Mouse (Mus musculus): ENCODE results near the gene Gm7137. TPM values are rescaled to one million over a fixed set of nuclear protein-coding genes. Genes with fewer than 3 reads are reported as not detected.
A peak's percentile ranks its signal among the peaks of the same experiment; 100 is the strongest.
"Not testable (repeated sequence)": the region's sequence is repeated elsewhere in the genome, so short reads cannot be mapped to it uniquely, and the experiment has no call there.

The Gm7137 gene
- polyA plus RNA-seq, 1 experiment from 2014 or later: not detected

DNA sequence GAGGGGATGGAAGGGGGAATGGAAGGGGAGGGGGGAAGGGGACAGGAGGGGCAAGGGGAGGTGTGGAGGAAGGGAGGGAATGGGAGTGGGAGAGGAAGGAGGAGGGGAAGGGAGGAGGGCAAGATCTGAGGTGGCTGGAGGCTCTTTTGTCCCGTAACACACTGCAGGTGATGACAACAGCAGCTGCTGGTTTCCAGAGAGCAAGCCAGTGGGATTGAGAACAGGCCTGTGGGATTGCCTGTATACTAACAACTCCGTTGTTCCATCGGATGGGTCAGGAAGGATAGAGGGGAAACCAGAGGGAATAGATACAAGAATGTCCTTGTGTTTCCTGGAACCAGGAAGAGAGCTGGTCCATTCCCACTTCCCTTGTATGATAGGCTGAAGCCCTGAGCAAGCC is 9.7 kb upstream of the Gm7137 start:
- no peak for ATAC-seq (ENCODE audit: insufficient number of reproducible peaks, low FRiP score, low TSS enrichment, low read depth)
- 14% methylated on average over 3 of the region's 3 CpGs for WGBS
- peaks cover 7% of the 10 kb centered on the region; the same call in 1 of the 2 replicates for H3K4me1 ChIP-seq

GRCm38 (mm10) chr10:77794976-77795375 is 7.0 kb upstream of the Gm7137 start, which contains the start of gene Gm9639:
Gm9639 (minus strand) TSS chr10:77795076.
- ATAC-seq (ENCODE audit: insufficient number of reproducible peaks, low FRiP score, low TSS enrichment, low read depth): no peak
- H3K9ac ChIP-seq: no peak within 1 kb of the TSS
- 45% methylated on average over 2 of the region's 2 CpGs for WGBS
- H3K27me3 ChIP-seq: no peaks in the 10 kb centered on the region
- peaks cover 7% of the 10 kb centered on the region; the same call in 1 of the 2 replicates for H3K4me1 ChIP-seq
- H3K27ac ChIP-seq (replicated peaks): no peak within 1 kb of the TSS
- no peak within 1 kb of the TSS for H3K4me3 ChIP-seq (replicated peaks)
- H3K36me3 ChIP-seq: no peaks in the 10 kb centered on the region
- no peak within 1 kb of the TSS for H3K4me2 ChIP-seq (replicated peaks)
- no peaks in the 10 kb centered on the region for H3K9me3 ChIP-seq (replicated peaks)

More for the DNA sequence above, 9.7 kb upstream of the Gm7137 start:
- Histone ChIP-seq H3K9ac (no peak overlapping the region), H3K9me3 (replicated peaks) (no peaks in the 10 kb centered on the region), H3K27me3 (no peaks in the 10 kb centered on the region), H3K27ac (replicated peaks) (no peak overlapping the region), H3K36me3 (no peaks in the 10 kb centered on the region), H3K4me3 (replicated peaks) (no peak overlapping the region), H3K4me2 (replicated peaks) (no peak overlapping the region)

- WGBS: 73% methylated on average over 2 of the region's 2 CpGs
- no peak overlapping the region for H3K9ac ChIP-seq
- no peak overlapping the region for H3K4me3 ChIP-seq (replicated peaks)
- no peak for ATAC-seq (ENCODE audit: insufficient number of reproducible peaks, low FRiP score, low TSS enrichment, low read depth)
- H3K36me3 ChIP-seq: no peaks in the 10 kb centered on the region
- H3K27ac ChIP-seq (replicated peaks): no peak overlapping the region
- H3K27me3 ChIP-seq: no peaks in the 10 kb centered on the region
- no peaks in the 10 kb centered on the region for H3K4me1 ChIP-seq
- no peak overlapping the region for H3K4me2 ChIP-seq (replicated peaks)
- no peaks in the 10 kb centered on the region for H3K9me3 ChIP-seq (replicated peaks)
Observed at GRCm38 (mm10) chr10:77788621-77789020, 621 bp upstream of the Gm7137 start.

DNA sequence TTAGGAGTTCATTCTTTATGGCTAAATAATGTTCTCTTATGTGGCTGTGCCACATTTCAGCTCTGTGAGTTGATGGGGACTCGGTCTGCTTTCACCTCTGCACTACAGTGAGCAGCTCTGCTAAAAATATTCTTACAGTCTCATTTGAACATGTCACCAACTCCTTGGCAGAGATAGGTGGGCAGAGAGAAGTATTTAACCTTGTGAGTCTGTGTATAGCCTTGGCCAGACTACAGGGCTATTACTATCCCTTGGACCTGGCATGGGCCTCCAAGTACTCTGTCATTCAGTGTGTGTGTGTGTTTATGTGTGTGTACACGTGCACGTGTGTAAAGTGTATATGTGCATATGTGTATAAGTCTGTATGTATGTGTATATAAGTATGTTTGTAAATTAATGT is 4.6 kb downstream of the Gm7137 start:
- not testable (repeated sequence) for H3K4me3 ChIP-seq (replicated peaks); H3K27me3 ChIP-seq; H3K9me3 ChIP-seq (replicated peaks); ATAC-seq (ENCODE audit: insufficient number of reproducible peaks, low FRiP score, low TSS enrichment, low read depth); H3K4me2 ChIP-seq (replicated peaks); H3K36me3 ChIP-seq; H3K4me1 ChIP-seq; H3K27ac ChIP-seq (replicated peaks); H3K9ac ChIP-seq
- 94% methylated on average over 3 of the region's 3 CpGs for WGBS

DNA sequence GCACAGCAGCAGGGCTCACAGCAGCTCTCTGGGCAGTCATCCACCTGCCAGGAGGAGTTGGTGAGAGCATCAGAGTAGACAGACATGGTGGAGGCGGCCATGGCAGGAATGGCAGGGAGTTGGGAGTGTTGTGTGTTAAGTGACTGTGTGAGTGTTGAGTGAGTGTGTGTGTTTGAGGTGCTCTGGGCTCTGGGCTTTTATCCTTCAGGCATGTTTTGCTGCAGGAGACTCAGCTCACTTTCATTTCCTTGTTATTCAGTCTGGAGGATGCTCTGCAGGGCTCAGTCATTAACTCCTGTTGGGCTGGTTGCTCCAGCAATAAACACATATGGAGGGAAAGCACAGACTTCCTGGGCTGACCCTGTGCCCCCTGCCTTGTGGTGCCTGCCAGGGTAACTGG is 5.6 kb downstream of the Gm7137 start, which contains the start of gene Gm3250:
Gm3250 (minus strand) TSS at position 101 of the 400 bp plus-strand sequence.
- WGBS: 56% methylated on average over 1 of the region's 1 CpGs
- not testable (repeated sequence) for H3K9ac ChIP-seq

DNA sequence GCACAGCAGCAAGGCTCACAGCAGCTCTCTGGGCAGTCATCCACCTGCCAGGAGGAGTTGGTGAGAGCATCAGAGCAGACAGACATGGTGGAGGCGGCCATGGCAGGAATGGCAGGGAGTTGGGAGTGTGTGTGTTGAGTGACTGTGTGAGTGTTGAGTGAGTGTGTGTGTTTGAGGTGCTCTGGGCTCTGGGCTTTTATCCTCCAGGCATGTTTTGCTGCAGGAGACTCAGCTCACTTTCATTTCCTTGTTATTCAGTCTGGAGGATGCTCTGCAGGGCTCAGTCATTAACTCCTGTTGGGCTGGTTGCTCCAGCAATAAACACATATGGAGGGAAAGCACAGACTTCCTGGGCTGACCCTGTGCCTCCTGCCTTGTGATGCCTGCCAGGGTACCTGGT is 11.2 kb downstream of the Gm7137 start, which contains the start of gene Gm7138:
Gm7138 (minus strand) TSS at position 101 of the 400 bp plus-strand sequence.
- not testable (repeated sequence) for H3K36me3 ChIP-seq; H3K27me3 ChIP-seq; H3K27ac ChIP-seq (replicated peaks); H3K4me1 ChIP-seq; H3K4me3 ChIP-seq (replicated peaks); H3K4me2 ChIP-seq (replicated peaks); H3K9me3 ChIP-seq (replicated peaks); ATAC-seq (ENCODE audit: insufficient number of reproducible peaks, low FRiP score, low TSS enrichment, low read depth); H3K9ac ChIP-seq
- WGBS: 60% methylated on average over 1 of the region's 1 CpGs

More for the DNA sequence above, 5.6 kb downstream of the Gm7137 start, which contains the start of gene Gm3250:
- H3K4me3 ChIP-seq (replicated peaks); H3K4me1 ChIP-seq; H3K27ac ChIP-seq (replicated peaks); H3K27me3 ChIP-seq; H3K36me3 ChIP-seq; H3K4me2 ChIP-seq (replicated peaks); ATAC-seq (ENCODE audit: insufficient number of reproducible peaks, low FRiP score, low TSS enrichment, low read depth); H3K9me3 ChIP-seq (replicated peaks): not testable (repeated sequence)

GRCm38 (mm10) chr10:77772142-77772541 is 15.9 kb downstream of the Gm7137 start:
- not testable (repeated sequence) for H3K36me3 ChIP-seq; H3K4me3 ChIP-seq (replicated peaks); H3K27me3 ChIP-seq; H3K9me3 ChIP-seq (replicated peaks); H3K4me2 ChIP-seq (replicated peaks); H3K4me1 ChIP-seq; H3K9ac ChIP-seq; ATAC-seq (ENCODE audit: insufficient number of reproducible peaks, low FRiP score, low TSS enrichment, low read depth); H3K27ac ChIP-seq (replicated peaks)
- 83% methylated on average over 3 of the region's 3 CpGs for WGBS

- WGBS: no CpG with 5 or more reads among the region's 1 CpGs
- ATAC-seq (ENCODE audit: insufficient number of reproducible peaks, low FRiP score, low TSS enrichment, low read depth); H3K9ac ChIP-seq: not testable (repeated sequence)
Observed at GRCm38 (mm10) chr10:77771225-77771624, 16.8 kb downstream of the Gm7137 start, which contains the start of gene Gm3238. Gm3238 (minus strand) TSS chr10:77771325.

GRCm38 (mm10) chr10:77769727-77770126 is 18.3 kb downstream of the Gm7137 start:
- Histone ChIP-seq H3K27ac (replicated peaks) (no peak overlapping the region), H3K4me3 (replicated peaks) (no peak overlapping the region), H3K27me3 (no peaks in the 10 kb centered on the region), H3K9ac (no peak overlapping the region), H3K9me3 (replicated peaks) (no peaks in the 10 kb centered on the region), H3K4me1 (no peaks in the 10 kb centered on the region), H3K4me2 (replicated peaks) (no peak overlapping the region), H3K36me3 (no peaks in the 10 kb centered on the region)
- WGBS: 71% methylated on average over 1 of the region's 1 CpGs
- ATAC-seq (ENCODE audit: insufficient number of reproducible peaks, low FRiP score, low TSS enrichment, low read depth): peak; percentile 29; the same call in 1 of the 2 replicates

More at GRCm38 (mm10) chr10:77771225-77771624, 16.8 kb downstream of the Gm7137 start, which contains the start of gene Gm3238:
- not testable (repeated sequence) for H3K4me1 ChIP-seq; H3K4me2 ChIP-seq (replicated peaks); H3K36me3 ChIP-seq; H3K27ac ChIP-seq (replicated peaks); H3K9me3 ChIP-seq (replicated peaks); H3K27me3 ChIP-seq; H3K4me3 ChIP-seq (replicated peaks)

DNA sequence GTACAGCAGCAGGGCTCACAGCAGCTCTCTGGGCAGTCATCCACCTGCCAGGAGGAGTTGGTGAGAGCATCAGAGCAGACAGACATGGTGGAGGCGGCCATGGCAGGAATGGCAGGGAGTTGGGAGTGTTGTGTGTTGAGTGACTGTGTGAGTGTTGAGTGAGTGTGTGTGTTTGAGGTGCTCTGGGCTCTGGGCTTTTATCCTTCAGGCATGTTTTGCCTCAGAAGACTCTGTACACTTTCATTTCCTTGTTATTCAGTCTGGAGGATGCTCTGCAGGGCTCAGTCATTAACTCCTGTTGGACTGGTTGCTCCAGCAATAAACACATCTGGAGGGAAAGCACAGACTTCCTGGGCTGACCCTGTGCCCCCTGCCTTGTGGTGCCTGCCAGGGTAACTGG is 28.4 kb downstream of the Gm7137 start, which contains the start of gene Gm3233:
Gm3233 (minus strand) TSS at position 101 of the 400 bp plus-strand sequence.
- H3K36me3 ChIP-seq; ATAC-seq (ENCODE audit: insufficient number of reproducible peaks, low FRiP score, low TSS enrichment, low read depth); H3K4me1 ChIP-seq; H3K4me3 ChIP-seq (replicated peaks); H3K27ac ChIP-seq (replicated peaks); H3K27me3 ChIP-seq; H3K9ac ChIP-seq; H3K4me2 ChIP-seq (replicated peaks); H3K9me3 ChIP-seq (replicated peaks): not testable (repeated sequence)
- 80% methylated on average over 1 of the region's 1 CpGs for WGBS

- Histone ChIP-seq H3K4me1 (no peaks in the 10 kb centered on the region), H3K4me2 (replicated peaks) (no peak overlapping the region), H3K36me3 (no peaks in the 10 kb centered on the region), H3K9me3 (replicated peaks) (no peaks in the 10 kb centered on the region), H3K27me3 (no peaks in the 10 kb centered on the region), H3K27ac (replicated peaks) (no peak overlapping the region), H3K9ac (no peak overlapping the region), H3K4me3 (replicated peaks) (no peak overlapping the region)
- no peak for ATAC-seq (ENCODE audit: insufficient number of reproducible peaks, low FRiP score, low TSS enrichment, low read depth)
Observed at GRCm38 (mm10) chr10:77753448-77753847, 34.6 kb downstream of the Gm7137 start.

DNA sequence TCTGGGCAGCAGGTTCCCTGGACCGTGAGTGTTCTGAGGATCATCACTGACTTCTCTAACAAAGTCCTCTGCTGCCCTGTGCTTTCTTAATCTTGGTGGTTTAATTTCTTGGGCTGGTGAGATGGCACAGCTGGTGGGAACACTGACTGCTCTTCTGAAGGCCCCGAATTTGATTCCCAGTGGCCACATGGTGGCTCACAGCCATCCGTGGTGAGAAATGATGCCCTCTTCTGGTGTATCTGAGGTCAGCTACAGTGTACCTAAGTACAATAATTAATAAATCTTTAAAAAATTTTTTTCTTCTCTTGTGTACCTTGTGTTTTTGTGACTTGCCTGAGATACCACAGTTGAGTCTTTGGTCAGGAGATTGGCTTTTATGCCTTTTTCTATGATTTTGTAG is 35.7 kb downstream of the Gm7137 start:
- not testable (repeated sequence) for ATAC-seq (ENCODE audit: insufficient number of reproducible peaks, low FRiP score, low TSS enrichment, low read depth); H3K27me3 ChIP-seq

More for the DNA sequence above, 35.7 kb downstream of the Gm7137 start:
- 57% methylated on average over 3 of the region's 3 CpGs for WGBS
- not testable (repeated sequence) for H3K9me3 ChIP-seq (replicated peaks); H3K27ac ChIP-seq (replicated peaks); H3K9ac ChIP-seq; H3K4me1 ChIP-seq; H3K4me3 ChIP-seq (replicated peaks); H3K4me2 ChIP-seq (replicated peaks); H3K36me3 ChIP-seq

Data from embryonic facial prominence, embryonic 15.5 days (tissue).